Mouse (Mus musculus) myocyte (in vitro differentiated cells): Measurements from ENCODE around the gene Scfd2.

Experiments used
- CEBPB ChIP-seq: IDR thresholded peaks from 2 replicates; pipeline ENCODE4 v1.6.1; 2011; ENCODE audit warnings: mild to moderate bottlenecking, moderate library complexity; ENCODE audit not compliant: poor library complexity, insufficient read depth, severe bottlenecking
- E2F4 ChIP-seq: IDR thresholded peaks from one replicate; pipeline ENCODE4 v1.6.1; 2011; ENCODE audit warnings: mild to moderate bottlenecking, control low read depth, moderate library complexity; ENCODE audit not compliant: insufficient read depth
- MAX ChIP-seq: IDR thresholded peaks from one replicate; pipeline ENCODE4 v1.6.1; 2011; ENCODE audit warnings: low read depth, mild to moderate bottlenecking, control low read depth
- MYOD1 ChIP-seq, 3 experiments: IDR thresholded peaks; one replicate each; pipeline ENCODE4 v1.6.1; 2011; ENCODE audit warnings: control low read depth in 2 of 3, low read depth in 2 of 3, mild to moderate bottlenecking in 2 of 3, moderate library complexity in 1 of 3; ENCODE audit not compliant: insufficient read length in 2 of 3, control insufficient read depth in 1 of 3
- MYOG ChIP-seq, 3 experiments: IDR thresholded peaks; one replicate each; pipeline ENCODE4 v1.6.1; 2011; ENCODE audit warnings: control low read depth in 2 of 3, low read depth in 2 of 3, mild to moderate bottlenecking in 2 of 3; ENCODE audit not compliant: insufficient read length in 2 of 3, control insufficient read depth in 1 of 3, insufficient read depth in 1 of 3
- POLR2A ChIP-seq: IDR thresholded peaks from one replicate; pipeline ENCODE4 v1.6.1; 2011; ENCODE audit warnings: low read depth, mild to moderate bottlenecking, control low read depth, moderate library complexity; ENCODE audit not compliant: insufficient read length
- POLR2AphosphoS2 ChIP-seq: IDR thresholded peaks from one replicate; pipeline ENCODE4 v1.6.1; 2011; ENCODE audit warnings: low read depth, control low read depth; ENCODE audit not compliant: insufficient read length
- REST ChIP-seq: IDR thresholded peaks from one replicate; pipeline ENCODE4 v1.6.1; 2011; ENCODE audit warnings: mild to moderate bottlenecking, control low read depth, moderate library complexity; ENCODE audit not compliant: insufficient read depth, insufficient read length
- TCF12 ChIP-seq: IDR thresholded peaks from one replicate; pipeline ENCODE4 v1.6.1; 2011; ENCODE audit warnings: mild to moderate bottlenecking, control low read depth; ENCODE audit not compliant: poor library complexity, insufficient read depth, severe bottlenecking
- TCF3 ChIP-seq: IDR thresholded peaks from one replicate; pipeline ENCODE4 v1.6.1; 2011; ENCODE audit warnings: low read depth, control low read depth; ENCODE audit not compliant: insufficient read length
- USF1 ChIP-seq: IDR thresholded peaks from one replicate; pipeline ENCODE4 v1.6.1; 2011; ENCODE audit warnings: low read depth, mild to moderate bottlenecking, control low read depth, moderate library complexity

DNA sequence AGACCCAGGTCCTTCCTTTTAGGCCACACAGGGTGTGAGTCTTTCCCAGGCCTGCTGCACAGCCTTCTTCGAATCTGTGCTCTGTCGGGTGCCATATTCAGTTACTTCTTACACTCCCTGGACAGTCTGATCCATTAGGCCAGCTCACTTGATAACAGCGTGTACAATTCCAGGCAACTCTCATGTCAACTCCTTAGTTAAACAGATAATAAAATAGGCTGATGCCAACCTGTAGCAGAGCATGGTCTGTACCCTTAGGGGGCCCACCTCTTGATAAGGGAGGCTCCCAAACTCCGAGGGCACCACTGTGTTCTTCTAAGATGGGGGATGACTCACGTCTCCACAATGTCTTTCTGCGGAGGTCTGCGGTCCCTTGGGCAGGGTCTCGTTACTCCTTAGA, 291.3 kb downstream of the Scfd2 start:
- no peak for TF ChIP-seq MAX
- TF ChIP-seq TCF3: no peak
- no peak for TF ChIP-seq USF1
- TF ChIP-seq CEBPB: no peak
- no peak for TF ChIP-seq E2F4
- no peak for TF ChIP-seq MYOD1 (IDR thresholded peaks at IDR 0.05; ENCODE audit: control insufficient read depth in 1 of 3, insufficient read length in 2 of 3, low read depth in 2 of 3)
- TF ChIP-seq POLR2A: no peak
- no peak for TF ChIP-seq MYOG (IDR thresholded peaks at IDR 0.05; ENCODE audit: control insufficient read depth in 1 of 3, insufficient read depth in 1 of 3, insufficient read length in 2 of 3, low read depth in 2 of 3)
- no peak for TF ChIP-seq REST
- no peak for TF ChIP-seq TCF12
- no peak for TF ChIP-seq POLR2AphosphoS2
